In the genomic region with DNA sequence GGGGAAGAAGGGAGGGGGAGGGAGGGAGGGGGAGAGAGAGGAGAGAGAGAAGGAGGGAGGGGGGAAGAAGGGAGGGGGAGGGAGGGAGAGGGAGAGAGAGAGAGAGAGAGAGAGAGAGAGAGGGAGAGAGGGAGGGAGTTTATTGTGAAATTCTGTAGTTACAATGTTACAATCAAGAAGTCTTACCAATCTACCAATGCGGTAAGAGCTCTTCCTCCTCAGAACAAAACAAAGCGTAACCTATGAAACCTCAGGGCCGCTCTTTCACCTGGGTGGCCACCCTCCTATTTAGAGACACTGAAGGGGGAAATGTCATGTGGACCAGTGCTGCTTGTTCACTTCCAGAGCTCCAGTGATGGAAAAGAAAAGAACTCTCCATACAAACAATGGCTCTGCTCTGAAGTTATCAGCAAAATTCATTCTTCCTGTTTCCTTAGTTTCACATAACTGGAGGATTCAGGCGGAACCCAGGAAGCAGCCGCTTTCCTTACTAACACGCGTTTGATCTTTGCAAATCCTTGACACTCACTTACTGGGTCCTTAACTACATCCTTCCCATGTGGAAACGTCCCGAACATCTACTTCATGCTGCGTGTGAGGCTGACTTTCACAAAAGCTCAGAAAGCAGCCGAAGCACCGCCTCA, we compare ENCODE assay signal across 9 mouse cellular contexts.
DNase-seq lines count a peak whose midpoint lies in the region; ATAC-seq and TF ChIP-seq lines count a peak whose summit lies in the region.
"Had no signal": no experiment of that assay in that cellular context is flagged by ENCODE, and none has a peak within 500 bp of the region (broad histone marks: within the 10 kb centered on the region; RNA-seq: fewer than 3 reads in every experiment).

No protein-coding gene starts in this region.

- no peak for TF ChIP-seq CTCF in hindbrain, postnatal 0 days (IDR thresholded peaks at IDR 0.05; ENCODE audit: low read depth)

- no peaks in the 10 kb centered on the region for H3K27me3 ChIP-seq in heart, embryonic 10.5 days (ENCODE audit: insufficient read depth, poor library complexity, severe bottlenecking)
- no peaks in the 10 kb centered on the region for H3K27me3 ChIP-seq in kidney, embryonic 16.5 days (ENCODE audit: insufficient read depth, low read length)
- H3K27me3 ChIP-seq in hindbrain, postnatal 0 days (ENCODE audit: insufficient read depth, low read length), result no peaks in the 10 kb centered on the region
- H3K27me3 ChIP-seq: hindbrain, embryonic 15.5 days had no signal

- peak overlapping the region; percentile 12; the same call in 1 of the 2 replicates for H3K4me3 ChIP-seq in heart, embryonic 10.5 days
- peak overlapping the region; percentile 34 for H3K4me3 ChIP-seq in kidney, embryonic 16.5 days (ENCODE audit: low read length)
- no peak overlapping the region for H3K4me3 ChIP-seq in hindbrain, postnatal 0 days (ENCODE audit: low read length)
- H3K4me3 ChIP-seq: hindbrain, embryonic 15.5 days had no signal

- 31% methylated on average over 12 of the region's 12 CpGs for WGBS in heart, embryonic 10.5 days
- WGBS in kidney, embryonic 16.5 days, result 11% methylated on average over 12 of the region's 12 CpGs
- 61% methylated on average over 12 of the region's 12 CpGs for WGBS in hindbrain, postnatal 0 days

- peak overlapping the region; percentile 41; the same call in 1 of the 2 replicates for H3K9ac ChIP-seq in kidney, embryonic 16.5 days (replicated peaks; ENCODE audit: low read length)
- no peak overlapping the region for H3K9ac ChIP-seq in hindbrain, postnatal 0 days (replicated peaks; ENCODE audit: low read length)
- H3K9ac ChIP-seq: hindbrain, embryonic 15.5 days had no signal

- H3K9me3 ChIP-seq in heart, embryonic 10.5 days, result no peaks in the 10 kb centered on the region
- H3K9me3 ChIP-seq in kidney, embryonic 16.5 days (ENCODE audit: low read length), result no peaks in the 10 kb centered on the region
- no peaks in the 10 kb centered on the region for H3K9me3 ChIP-seq in hindbrain, postnatal 0 days (ENCODE audit: low read length)
- H3K9me3 ChIP-seq: hindbrain, embryonic 15.5 days had no signal

- peak; percentile 17 for DNase-seq in embryo, embryonic 11 days
- DNase-seq in embryo, embryonic 9.5 days (ENCODE audit: extremely low spot score), result no peak
- no peak for DNase-seq in heart, embryonic 10.5 days (ENCODE audit: low spot score)
- DNase-seq in lung, postnatal 25 days (ENCODE audit: low spot score), result peak; percentile 15
- no peak for DNase-seq in retina, postnatal 1 day
- no peak for DNase-seq in urinary bladder, postnatal 4 days (ENCODE audit: low spot score in 2 of 2)
- no peak for DNase-seq in hindbrain, postnatal 0 days (ENCODE audit: low spot score)

- no peaks in the 10 kb centered on the region for H3K36me3 ChIP-seq in heart, embryonic 10.5 days
- H3K36me3 ChIP-seq in kidney, embryonic 16.5 days (ENCODE audit: insufficient read depth, low read length), result no peaks in the 10 kb centered on the region
- H3K36me3 ChIP-seq in hindbrain, postnatal 0 days (ENCODE audit: insufficient read depth, low read length), result no peaks in the 10 kb centered on the region
- H3K36me3 ChIP-seq: hindbrain, embryonic 15.5 days had no signal

- ATAC-seq in kidney, embryonic 16.5 days (ENCODE audit: low FRiP score, low TSS enrichment), result peak; percentile 64; the same call in 1 of the 2 replicates
- no peak for ATAC-seq in hindbrain, postnatal 0 days

- 0 out of 2 replicates have a peak, but pooled peaks cover 4% of the 10 kb centered on the region for H3K4me1 ChIP-seq in heart, embryonic 10.5 days
- peaks cover 24% of the 10 kb centered on the region for H3K4me1 ChIP-seq in kidney, embryonic 16.5 days (ENCODE audit: insufficient read depth, low read length)
- H3K4me1 ChIP-seq in hindbrain, postnatal 0 days (ENCODE audit: insufficient read depth, low read length), result no peaks in the 10 kb centered on the region
- H3K4me1 ChIP-seq: hindbrain, embryonic 15.5 days had no signal

- H3K27ac ChIP-seq in heart, embryonic 10.5 days, result peak overlapping the region; percentile 47; the same call in 1 of the 2 replicates
- peak overlapping the region; percentile 80 for H3K27ac ChIP-seq in kidney, embryonic 16.5 days (ENCODE audit: low read length)
- H3K27ac ChIP-seq in hindbrain, postnatal 0 days, result no peak overlapping the region
- H3K27ac ChIP-seq: hindbrain, embryonic 15.5 days had no signal

- H3K4me2 ChIP-seq in kidney, embryonic 16.5 days (replicated peaks; ENCODE audit: low read depth, low read length), result peak overlapping the region; percentile 53
- H3K4me2 ChIP-seq in hindbrain, postnatal 0 days (ENCODE audit: low read depth, low read length), result no peak overlapping the region
- H3K4me2 ChIP-seq: hindbrain, embryonic 15.5 days had no signal

Comparison
In these comparisons a context has a peak if more than half of its experiments do, and no peak if none do; other contexts are left out.
1. DNase-seq: peak in embryo, embryonic 11 days (single experiment) and lung, postnatal 25 days (single experiment); none in embryo, embryonic 9.5 days (single experiment), heart, embryonic 10.5 days (single experiment), retina, postnatal 1 day (single experiment), urinary bladder, postnatal 4 days (0 of 2) and hindbrain, postnatal 0 days (single experiment).